Mouse (Mus musculus) erythroid progenitor cell, adult 5-6 weeks (primary cell): Measurements from ENCODE around the gene Enpp4. TPM values are rescaled to one million over a fixed set of nuclear protein-coding genes. Genes with fewer than 3 reads are reported as not detected.

ENCODE experiments used
- ATAC-seq: replicated peaks from 2 replicates; pipeline ENCODE4 v1.8.0; 2016; ENCODE audit warnings: moderate number of reproducible peaks, mild to moderate bottlenecking, moderate TSS enrichment, inconsistent platforms; ENCODE audit not compliant: poor library complexity, low FRiP score, severe bottlenecking
- total RNA-seq, 2 experiments: library from RNA; stranded (forward) in 1 of 2; stranded (reverse) in 1 of 2; fragments of 150-400 nt in 1 of 2; fragments of 186-747, 209-891 nt in 1 of 2; gene quantifications; 2 replicates each; pipeline versions ENCODE4 v1.2.3 to v1.2.4; 2015 to 2017; ENCODE audit warnings: low replicate concordance in 2 of 2

Gene Enpp4
- total RNA-seq, 2 experiments from 2014 or later: 10.1 to 15.5 TPM

- no peak for ATAC-seq
Observed at GRCm38 (mm10) chr17:44100906-44101305, 4.7 kb downstream of the Enpp4 start.

- no peak for ATAC-seq
Observed at GRCm38 (mm10) chr17:44100486-44100885, 5.1 kb downstream of the Enpp4 start.

GRCm38 (mm10) chr17:44091512-44091911 lies 14.1 kb downstream of the Enpp4 start:
- no peak for ATAC-seq

GRCm38 (mm10) chr17:44090916-44091315 lies 14.7 kb downstream of the Enpp4 start:
- no peak for ATAC-seq

GRCm38 (mm10) chr17:44088226-44088625 lies 17.4 kb downstream of the Enpp4 start:
- ATAC-seq: no peak

GRCm38 (mm10) chr17:44083156-44083555 lies 22.5 kb downstream of the Enpp4 start:
- no peak for ATAC-seq

- peak; percentile 83 for ATAC-seq
Observed at GRCm38 (mm10) chr17:44078631-44079350, 26.8 kb downstream of the Enpp4 start, which contains the start of gene Enpp5. Gene Enpp5 (plus strand): TSS chr17:44078813.

- 0 out of 2 replicates have a peak, but pooled peaks have one; percentile 32 for ATAC-seq
Observed at GRCm38 (mm10) chr17:44077843-44078160, 27.8 kb downstream of the Enpp4 start.

GRCm38 (mm10) chr17:44077146-44077842 lies 28.3 kb downstream of the Enpp4 start:
- 0 out of 2 replicates have a peak, but pooled peaks have one; percentile 15 for ATAC-seq

GRCm38 (mm10) chr17:44076051-44076680 lies 29.4 kb downstream of the Enpp4 start:
- peak; percentile 47; the same call in 1 of the 2 replicates for ATAC-seq

- ATAC-seq: no peak
Observed at GRCm38 (mm10) chr17:44075601-44076000, 30.0 kb downstream of the Enpp4 start.

- no peak for ATAC-seq
Observed at GRCm38 (mm10) chr17:44071680-44072079, 33.9 kb downstream of the Enpp4 start.

GRCm38 (mm10) chr17:44068876-44069275 lies 36.7 kb downstream of the Enpp4 start:
- no peak for ATAC-seq

- no peak for ATAC-seq
Observed at GRCm38 (mm10) chr17:44061289-44061890, 44.2 kb downstream of the Enpp4 start.

- ATAC-seq: no peak
Observed at GRCm38 (mm10) chr17:44060781-44061180, 44.8 kb downstream of the Enpp4 start.

GRCm38 (mm10) chr17:44058145-44058544 lies 47.5 kb downstream of the Enpp4 start:
- ATAC-seq: peak; percentile 63

GRCm38 (mm10) chr17:44057123-44057522 lies 48.5 kb downstream of the Enpp4 start:
- no peak for ATAC-seq

GRCm38 (mm10) chr17:44053427-44053826 lies 52.2 kb downstream of the Enpp4 start:
- no peak for ATAC-seq
